Mouse (Mus musculus) fat pad, adult 2 months (tissue): Measurements from ENCODE around the gene Agbl3.

ENCODE experiments used
- DNase-seq: peaks from one replicate; pipeline ENCODE4 v3.0.0-alpha.2; 2011; ENCODE audit warnings: low read depth, low spot score; ENCODE audit errors: extremely low read depth

The Agbl3 gene

GRCm38 (mm10) chr6:34780231-34780942 is at the start of gene Agbl3:
Gene Agbl3 (plus strand): TSS chr6:34780432.
- DNase-seq, result peak; percentile 30

GRCm38 (mm10) chr6:34731007-34731406 is 49.2 kb upstream of the Agbl3 start:
- DNase-seq, result no peak

GRCm38 (mm10) chr6:34731529-34731928 is 48.7 kb upstream of the Agbl3 start:
- no peak for DNase-seq

- no peak for DNase-seq
Observed at GRCm38 (mm10) chr6:34734940-34735695, 45.1 kb upstream of the Agbl3 start.

GRCm38 (mm10) chr6:34736934-34737333 is 43.3 kb upstream of the Agbl3 start:
- DNase-seq, result no peak

- no peak for DNase-seq
Observed at GRCm38 (mm10) chr6:34743946-34744345, 36.3 kb upstream of the Agbl3 start.

GRCm38 (mm10) chr6:34747846-34748245 is 32.4 kb upstream of the Agbl3 start:
- no peak for DNase-seq

GRCm38 (mm10) chr6:34748566-34748965 is 31.7 kb upstream of the Agbl3 start:
- no peak for DNase-seq

GRCm38 (mm10) chr6:34749526-34749925 is 30.7 kb upstream of the Agbl3 start:
- DNase-seq, result no peak

- no peak for DNase-seq
Observed at GRCm38 (mm10) chr6:34750487-34751120, 29.6 kb upstream of the Agbl3 start.

- DNase-seq, result no peak
Observed at GRCm38 (mm10) chr6:34751625-34752024, 28.6 kb upstream of the Agbl3 start.

GRCm38 (mm10) chr6:34754448-34754847 is 25.8 kb upstream of the Agbl3 start:
- DNase-seq, result no peak

GRCm38 (mm10) chr6:34758340-34758739 is 21.9 kb upstream of the Agbl3 start:
- DNase-seq, result no peak

- DNase-seq, result no peak
Observed at GRCm38 (mm10) chr6:34760023-34760422, 20.2 kb upstream of the Agbl3 start.

GRCm38 (mm10) chr6:34765721-34766120 is 14.5 kb upstream of the Agbl3 start:
- no peak for DNase-seq

GRCm38 (mm10) chr6:34769984-34770383 is 10.2 kb upstream of the Agbl3 start:
- no peak for DNase-seq

- no peak for DNase-seq
Observed at GRCm38 (mm10) chr6:34770491-34770890, 9.7 kb upstream of the Agbl3 start.

GRCm38 (mm10) chr6:34776396-34776795 is 3.8 kb upstream of the Agbl3 start:
- DNase-seq, result no peak

- no peak for DNase-seq
Observed at GRCm38 (mm10) chr6:34777094-34777493, 3.1 kb upstream of the Agbl3 start.

- DNase-seq, result no peak
Observed at GRCm38 (mm10) chr6:34777981-34778668, 2.1 kb upstream of the Agbl3 start.

GRCm38 (mm10) chr6:34780943-34781289 is 684 bp downstream of the Agbl3 start:
- DNase-seq, result no peak
